Mouse (Mus musculus) myocyte (in vitro differentiated cells): ENCODE data around the gene Ddx54.

Experiments
- CEBPB ChIP-seq: IDR thresholded peaks from 2 replicates; pipeline ENCODE4 v1.6.1; 2011; ENCODE audit warnings: mild to moderate bottlenecking, moderate library complexity; ENCODE audit not compliant: poor library complexity, insufficient read depth, severe bottlenecking
- E2F4 ChIP-seq: IDR thresholded peaks from one replicate; pipeline ENCODE4 v1.6.1; 2011; ENCODE audit warnings: mild to moderate bottlenecking, control low read depth, moderate library complexity; ENCODE audit not compliant: insufficient read depth
- MAX ChIP-seq: IDR thresholded peaks from one replicate; pipeline ENCODE4 v1.6.1; 2011; ENCODE audit warnings: low read depth, mild to moderate bottlenecking, control low read depth
- MYOD1 ChIP-seq, 3 experiments: IDR thresholded peaks; one replicate each; pipeline ENCODE4 v1.6.1; 2011; ENCODE audit warnings: control low read depth in 2 of 3, low read depth in 2 of 3, mild to moderate bottlenecking in 2 of 3, moderate library complexity in 1 of 3; ENCODE audit not compliant: insufficient read length in 2 of 3, control insufficient read depth in 1 of 3
- MYOG ChIP-seq, 3 experiments: IDR thresholded peaks; one replicate each; pipeline ENCODE4 v1.6.1; 2011; ENCODE audit warnings: control low read depth in 2 of 3, low read depth in 2 of 3, mild to moderate bottlenecking in 2 of 3; ENCODE audit not compliant: insufficient read length in 2 of 3, control insufficient read depth in 1 of 3, insufficient read depth in 1 of 3
- POLR2A ChIP-seq: IDR thresholded peaks from one replicate; pipeline ENCODE4 v1.6.1; 2011; ENCODE audit warnings: low read depth, mild to moderate bottlenecking, control low read depth, moderate library complexity; ENCODE audit not compliant: insufficient read length
- POLR2AphosphoS2 ChIP-seq: IDR thresholded peaks from one replicate; pipeline ENCODE4 v1.6.1; 2011; ENCODE audit warnings: low read depth, control low read depth; ENCODE audit not compliant: insufficient read length
- REST ChIP-seq: IDR thresholded peaks from one replicate; pipeline ENCODE4 v1.6.1; 2011; ENCODE audit warnings: mild to moderate bottlenecking, control low read depth, moderate library complexity; ENCODE audit not compliant: insufficient read depth, insufficient read length
- SRF ChIP-seq: IDR thresholded peaks from one replicate; pipeline ENCODE4 v1.6.1; 2011; ENCODE audit warnings: low read depth; ENCODE audit not compliant: control insufficient read depth, insufficient read length
- TCF12 ChIP-seq: IDR thresholded peaks from one replicate; pipeline ENCODE4 v1.6.1; 2011; ENCODE audit warnings: mild to moderate bottlenecking, control low read depth; ENCODE audit not compliant: poor library complexity, insufficient read depth, severe bottlenecking
- TCF3 ChIP-seq: IDR thresholded peaks from one replicate; pipeline ENCODE4 v1.6.1; 2011; ENCODE audit warnings: low read depth, control low read depth; ENCODE audit not compliant: insufficient read length
- USF1 ChIP-seq: IDR thresholded peaks from one replicate; pipeline ENCODE4 v1.6.1; 2011; ENCODE audit warnings: low read depth, mild to moderate bottlenecking, control low read depth, moderate library complexity

GRCm38 (mm10) chr5:120619201-120619600 is 6.7 kb downstream of the Ddx54 start:
- TF ChIP-seq POLR2A (no peak), MAX (no peak), E2F4 (no peak), POLR2AphosphoS2 (no peak), MYOD1 (IDR thresholded peaks at IDR 0.05; ENCODE audit: control insufficient read depth in 1 of 3, insufficient read length in 2 of 3, low read depth in 2 of 3) (no peak), TCF12 (no peak), USF1 (no peak), TCF3 (no peak), MYOG (IDR thresholded peaks at IDR 0.05; ENCODE audit: control insufficient read depth in 1 of 3, insufficient read depth in 1 of 3, insufficient read length in 2 of 3, low read depth in 2 of 3) (no peak), REST (no peak), CEBPB (no peak), SRF (no peak)
